Mouse (Mus musculus) liver, adult 2 months (tissue): ENCODE data around the gene Zfp384.

ENCODE experiments used
- CTCF ChIP-seq: fragments of 200-500 bp; IDR thresholded peaks from 2 replicates; pipeline ENCODE4 v1.5.1; 2011; ENCODE audit warnings: low read depth, low read length, control low read depth
- POLR2A ChIP-seq: fragments of 200-500 bp; IDR thresholded peaks from 2 replicates; pipeline ENCODE4 v1.6.1; 2011; ENCODE audit warnings: low read length, control low read depth; ENCODE audit not compliant: insufficient read depth; ENCODE audit errors: extremely low read depth

DNA sequence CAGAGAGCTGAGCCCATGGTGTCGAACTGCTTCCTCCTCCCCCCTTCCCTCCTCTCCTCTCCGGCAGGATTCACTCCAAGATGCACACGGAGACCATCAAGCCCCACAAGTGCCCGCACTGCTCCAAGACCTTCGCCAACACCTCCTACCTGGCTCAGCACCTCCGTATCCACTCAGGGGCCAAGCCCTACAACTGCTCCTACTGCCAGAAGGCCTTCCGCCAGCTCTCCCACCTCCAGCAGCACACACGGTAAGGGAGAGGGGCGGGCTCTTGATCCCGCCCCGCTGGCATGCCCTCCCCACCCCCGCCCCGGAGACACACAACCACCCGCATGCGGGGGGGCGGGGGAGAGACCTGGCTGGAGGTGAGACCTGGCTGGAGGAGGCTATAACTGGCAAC is 22.7 kb downstream of the Zfp384 start:
- TF ChIP-seq CTCF (no peak), POLR2A (no peak)
